Mouse (Mus musculus) brain, adult 2 months (tissue): Measurements from ENCODE around the gene Ulk2.

ENCODE experiments used
- DNase-seq: peaks from one replicate; pipeline ENCODE4 v3.0.0; 2011; ENCODE audit warnings: low read depth, low spot score

Ulk2 gene

DNA sequence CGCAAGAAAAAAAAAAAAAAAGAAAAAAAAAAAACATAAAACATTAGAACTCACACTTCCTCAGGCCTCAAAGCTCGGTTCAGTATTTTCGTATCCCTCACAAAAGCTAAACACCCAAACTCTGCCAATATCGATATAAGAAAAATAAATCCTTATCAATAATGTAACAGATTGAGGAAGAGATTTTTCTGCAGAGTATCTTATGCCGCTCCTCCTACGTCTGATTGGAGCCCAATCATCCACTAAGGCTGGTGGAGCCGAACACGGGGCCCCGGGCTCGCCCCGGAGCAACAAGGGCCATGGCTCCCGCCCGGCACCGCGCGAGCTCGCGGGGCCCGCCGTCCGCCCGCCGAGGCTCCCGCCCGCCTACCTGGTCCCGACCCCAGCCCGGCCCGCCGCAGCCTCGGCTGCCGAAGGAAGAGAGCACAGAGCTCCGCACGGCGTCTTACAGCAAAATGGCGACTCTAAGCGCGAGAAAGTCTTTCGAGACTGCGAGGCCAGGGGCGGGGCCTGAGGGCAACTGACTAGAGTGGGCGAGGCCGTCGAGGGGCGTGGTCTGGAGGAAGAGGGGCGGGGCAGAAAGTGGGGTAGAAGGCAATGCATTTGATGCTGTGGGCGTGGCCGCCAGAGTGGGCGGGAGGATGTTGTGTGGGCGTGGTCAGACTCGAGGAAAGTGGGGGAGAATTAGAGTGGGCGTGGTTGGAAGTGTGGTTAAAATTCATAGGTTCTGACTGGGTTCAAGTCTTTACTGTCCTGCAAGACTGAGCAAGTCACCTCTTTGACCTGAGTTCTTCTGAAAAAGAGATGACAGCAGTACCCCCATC is 93.1 kb downstream of the Ulk2 start, which contains the start of gene Prpsap2:
Prpsap2 (minus strand) TSS at position 505 of the 824 bp plus-strand sequence.
- peak; percentile 98 for DNase-seq

DNA sequence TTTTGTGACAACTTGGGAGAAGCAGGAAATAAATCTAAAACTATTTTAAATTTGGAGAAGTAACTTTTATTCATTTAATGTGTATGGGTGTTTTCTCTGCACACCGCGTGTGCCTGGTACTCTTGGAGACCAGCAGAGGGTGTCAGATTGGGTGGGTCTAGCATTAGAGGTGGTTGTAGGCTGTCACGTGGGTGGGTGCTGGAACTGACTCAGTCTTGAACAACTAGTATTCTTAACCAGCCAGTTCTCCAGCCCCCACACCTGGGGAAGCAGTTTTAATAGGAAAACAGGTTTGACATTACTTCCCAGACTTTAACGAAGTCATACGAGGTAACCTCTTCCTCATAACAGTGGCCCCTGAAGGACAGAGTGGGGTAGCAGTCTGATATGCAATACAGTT is 94.4 kb downstream of the Ulk2 start:
- peak; percentile 68 for DNase-seq

DNA sequence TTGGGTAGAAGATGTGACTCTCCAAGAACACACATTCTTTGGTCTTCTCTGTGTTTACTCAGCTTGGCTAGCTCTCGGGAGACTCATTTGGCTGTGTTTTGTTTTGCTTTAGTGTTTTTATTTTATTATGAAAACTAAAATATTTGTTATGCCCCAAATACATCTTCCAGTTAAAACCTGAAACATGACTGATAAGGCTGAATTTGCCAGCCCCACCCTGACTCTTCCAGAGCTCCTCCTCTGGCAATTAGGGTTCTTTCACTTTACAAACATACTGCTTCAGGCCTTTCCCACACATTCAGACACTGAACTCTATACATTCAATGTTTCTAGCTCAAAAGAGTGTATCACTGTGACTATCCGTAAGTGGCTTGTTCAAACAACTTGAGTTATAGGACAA is 97.7 kb downstream of the Ulk2 start:
- no peak for DNase-seq

DNA sequence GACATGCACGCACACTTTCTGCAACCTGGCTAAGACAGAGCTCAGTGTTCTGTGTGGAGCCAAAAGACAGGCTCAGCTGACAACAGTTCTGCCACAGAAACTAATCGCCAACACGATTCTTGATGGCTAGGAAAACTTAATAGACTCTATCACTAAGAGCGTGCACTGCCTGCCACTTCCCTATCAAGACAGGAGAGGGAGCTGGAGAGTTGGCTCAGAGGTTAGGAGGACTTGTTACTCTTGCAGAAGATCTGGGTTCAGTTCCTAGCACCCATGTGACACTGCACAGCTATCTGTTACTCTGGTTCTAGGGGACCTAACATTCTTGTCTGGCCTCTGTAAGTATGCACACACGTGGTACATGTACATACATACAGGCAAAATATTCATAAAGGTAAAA is 103.3 kb downstream of the Ulk2 start:
- DNase-seq: peak; percentile 59

DNA sequence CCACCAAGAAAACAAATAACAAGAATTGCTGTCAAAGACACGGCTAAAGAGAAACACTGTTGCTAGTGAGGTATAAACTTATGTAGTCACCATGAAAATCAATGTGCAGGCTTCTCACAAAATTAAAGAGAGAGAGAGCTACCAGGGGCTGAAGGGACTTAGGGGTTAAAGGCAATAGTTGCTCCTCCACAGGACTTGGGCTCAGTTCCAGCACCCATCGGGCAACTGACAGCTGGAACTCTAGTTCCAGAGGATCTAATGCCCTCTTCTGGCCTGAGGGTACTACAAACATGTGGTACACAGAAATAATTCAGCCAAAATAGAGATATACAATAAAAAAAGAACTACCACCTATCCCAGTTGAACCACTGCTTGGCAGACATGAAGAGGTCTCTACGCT is 107.7 kb downstream of the Ulk2 start:
- DNase-seq: no peak

DNA sequence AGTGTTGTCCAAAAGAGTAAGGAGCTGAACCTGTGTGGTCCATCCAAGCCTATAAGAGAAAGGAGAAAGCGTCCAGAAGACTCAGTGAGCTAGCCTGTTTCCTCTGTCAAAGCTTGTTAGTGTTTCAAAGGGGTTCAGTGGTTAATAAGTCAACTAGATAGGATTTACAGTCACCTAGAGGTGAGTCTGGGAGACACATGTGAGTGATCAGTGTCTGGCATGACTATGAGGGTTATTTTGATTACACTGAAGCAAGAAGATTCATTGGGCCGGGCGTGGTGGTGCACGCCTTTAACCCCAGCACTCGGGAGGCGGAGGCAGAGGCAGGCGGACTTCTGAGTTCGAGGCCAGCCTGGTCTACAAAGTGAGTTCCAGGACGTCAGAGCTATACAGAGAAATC is 109.1 kb downstream of the Ulk2 start:
- no peak for DNase-seq

DNA sequence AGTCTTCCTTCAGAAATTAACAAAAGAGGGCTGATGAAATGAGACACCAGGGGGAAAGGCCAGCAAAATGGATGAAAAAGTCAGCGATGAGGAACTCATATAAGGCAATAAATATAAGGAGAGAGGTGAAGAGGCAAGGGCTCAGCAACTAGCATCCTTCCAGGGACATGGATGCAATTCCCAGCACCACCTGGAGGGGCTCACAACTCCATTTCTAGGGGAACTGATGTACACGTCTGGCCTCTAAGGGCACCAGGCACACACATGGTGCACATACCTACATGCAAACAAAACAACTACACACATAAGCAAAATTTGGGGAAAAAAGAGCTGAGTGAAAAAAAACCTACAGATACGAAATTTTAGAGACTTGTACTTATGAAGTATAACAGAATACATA is 110.4 kb downstream of the Ulk2 start:
- no peak for DNase-seq

DNA sequence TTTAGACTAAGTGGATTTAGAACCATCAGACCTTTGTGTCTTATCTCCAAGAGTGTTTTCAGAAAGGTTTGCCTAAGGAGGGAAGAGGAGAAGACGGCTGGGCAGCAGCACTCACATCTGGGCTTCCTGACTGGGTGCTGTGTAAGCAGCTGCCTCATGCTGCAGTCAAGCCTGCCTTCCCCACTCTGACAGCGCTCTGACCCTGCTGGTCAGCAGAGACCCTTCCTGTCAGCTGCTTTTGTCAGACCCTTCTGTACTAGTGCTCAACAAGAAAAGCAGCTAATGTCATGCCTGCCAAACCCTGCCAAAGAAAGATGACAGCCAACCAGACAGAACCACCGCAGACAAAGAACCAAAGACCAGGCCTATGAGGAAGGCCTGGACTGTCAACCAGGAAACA is 111.1 kb downstream of the Ulk2 start:
- peak; percentile 55 for DNase-seq

DNA sequence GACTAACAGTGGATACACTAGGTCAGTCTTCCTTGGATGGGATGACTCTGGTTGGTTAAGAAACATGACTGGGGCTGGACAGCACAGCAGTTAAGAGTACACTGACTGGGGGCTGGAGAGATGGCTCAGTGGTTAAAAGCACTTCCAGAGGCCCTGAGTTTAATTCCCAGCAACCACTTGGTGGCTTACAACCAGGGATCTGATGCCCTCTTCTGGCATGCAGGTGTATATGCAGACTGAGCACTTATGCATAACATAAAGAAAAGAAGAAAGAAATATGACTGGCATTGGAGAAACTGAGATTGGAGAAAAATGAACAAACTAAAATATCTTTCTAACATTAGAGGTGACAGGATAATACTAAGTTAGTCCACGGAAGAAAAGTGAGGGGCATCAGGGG is 114.4 kb downstream of the Ulk2 start:
- DNase-seq: no peak

DNA sequence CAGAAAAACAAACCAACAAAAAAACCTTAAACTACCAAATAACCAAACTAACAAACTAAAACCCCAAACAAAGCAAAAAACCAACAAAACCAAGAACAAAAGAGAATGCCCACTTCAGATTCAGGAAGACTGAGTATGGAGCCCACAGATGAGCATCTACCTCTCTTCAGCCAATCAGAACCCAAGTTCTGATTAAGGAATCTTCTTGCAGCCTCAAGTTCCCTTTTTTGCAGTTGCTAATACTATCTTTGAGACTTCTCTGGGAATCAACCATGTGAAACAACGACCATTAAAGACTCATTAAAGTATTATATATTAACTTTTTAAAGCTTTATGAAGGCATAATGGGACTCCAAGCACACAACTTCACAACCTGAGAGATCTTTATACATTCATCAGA is 117.6 kb downstream of the Ulk2 start:
- no peak for DNase-seq

DNA sequence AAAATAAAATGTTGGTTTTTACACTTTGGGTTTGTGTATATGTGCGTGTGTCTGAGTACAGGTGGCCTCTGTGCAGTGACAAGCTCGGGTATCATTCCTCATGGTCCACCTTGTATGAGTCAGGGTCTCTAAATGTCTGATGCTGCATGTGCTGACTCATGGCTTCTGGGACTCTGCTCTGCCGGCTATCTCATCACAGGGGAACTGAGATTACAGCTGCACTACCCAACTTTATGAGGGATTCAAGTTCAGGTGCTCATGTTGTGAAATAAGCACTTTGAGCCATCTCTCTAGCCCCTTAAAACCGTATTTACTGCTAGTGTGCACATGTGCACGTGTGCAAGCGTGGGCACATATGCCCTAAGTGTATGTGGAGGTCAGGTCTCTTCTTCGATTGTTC is 122.2 kb downstream of the Ulk2 start:
- DNase-seq: no peak

DNA sequence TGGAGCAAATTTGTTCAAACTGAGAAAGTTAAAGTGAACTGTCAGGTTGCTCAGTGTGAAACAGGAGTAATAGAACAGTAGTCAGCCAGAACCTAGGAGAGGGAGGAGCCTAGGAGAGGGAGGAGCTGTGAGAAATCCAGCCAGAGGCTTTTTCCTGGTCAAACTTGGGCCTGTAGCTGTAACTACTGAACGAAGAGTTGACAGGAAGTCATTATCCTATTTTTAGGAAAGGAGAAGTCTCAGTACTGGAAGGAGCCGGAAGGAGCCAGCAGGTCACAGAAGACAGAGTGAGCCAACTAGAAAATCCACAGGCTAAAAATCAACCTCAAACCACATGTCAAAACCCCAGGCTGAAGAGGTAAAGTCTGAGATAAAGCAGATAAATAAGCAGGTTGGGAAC is 126.8 kb downstream of the Ulk2 start:
- DNase-seq: peak; percentile 37
